Mouse (Mus musculus) A20 (cell line): ENCODE results near the gene Lyrm7.

Experiments
- DNase-seq: peaks from one replicate; pipeline ENCODE4 v3.0.0-alpha.2; 2011; ENCODE audit warnings: low read depth, low spot score

Lyrm7 gene

GRCm38 (mm10) chr11:54845470-54846442 lies 15.0 kb downstream of the Lyrm7 start:
- no peak for DNase-seq

DNA sequence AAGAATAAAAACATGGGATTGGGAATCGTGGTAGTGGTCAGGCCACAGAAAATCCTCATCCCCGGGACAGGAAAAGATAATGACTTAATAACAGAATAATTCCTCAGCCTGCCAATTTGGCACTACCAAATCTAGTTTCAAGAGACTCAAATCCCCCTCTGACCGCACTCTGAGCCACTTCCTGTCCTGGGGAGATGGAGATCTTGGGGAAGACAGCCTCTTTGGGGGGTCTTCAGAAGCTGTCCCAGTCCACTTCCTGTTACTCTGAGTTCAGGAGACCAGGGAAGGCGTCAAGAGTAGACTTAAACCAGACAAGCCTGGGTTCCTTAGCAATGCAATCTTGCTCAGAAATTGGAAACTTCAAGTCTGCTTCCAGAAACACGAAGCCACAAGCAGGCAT lies 15.8 kb downstream of the Lyrm7 start:
- no peak for DNase-seq

DNA sequence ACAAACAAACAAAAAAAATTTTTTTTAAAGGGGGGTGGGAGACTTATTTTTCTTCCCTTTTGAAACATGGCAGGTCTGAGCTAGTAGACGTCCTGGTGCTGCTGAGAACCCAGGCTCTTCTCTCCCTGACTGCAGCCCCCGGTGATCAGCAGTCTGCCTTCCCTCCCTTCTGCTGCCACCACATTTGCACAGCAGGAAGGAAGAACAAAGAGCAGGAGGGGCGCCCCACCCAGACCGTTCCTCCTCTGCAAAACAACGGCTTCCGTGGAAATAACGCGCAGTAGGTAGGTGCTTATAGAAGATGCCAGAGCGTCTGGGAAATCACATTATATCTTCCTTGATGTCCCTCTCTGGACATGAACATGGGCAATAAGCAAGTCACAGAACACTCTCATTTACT lies 16.3 kb downstream of the Lyrm7 start:
- DNase-seq: no peak

GRCm38 (mm10) chr11:54840891-54841290 lies 19.8 kb downstream of the Lyrm7 start:
- DNase-seq: no peak

GRCm38 (mm10) chr11:54839696-54840095 lies 21.0 kb downstream of the Lyrm7 start:
- no peak for DNase-seq

GRCm38 (mm10) chr11:54836106-54836505 lies 24.6 kb downstream of the Lyrm7 start:
- DNase-seq: no peak

DNA sequence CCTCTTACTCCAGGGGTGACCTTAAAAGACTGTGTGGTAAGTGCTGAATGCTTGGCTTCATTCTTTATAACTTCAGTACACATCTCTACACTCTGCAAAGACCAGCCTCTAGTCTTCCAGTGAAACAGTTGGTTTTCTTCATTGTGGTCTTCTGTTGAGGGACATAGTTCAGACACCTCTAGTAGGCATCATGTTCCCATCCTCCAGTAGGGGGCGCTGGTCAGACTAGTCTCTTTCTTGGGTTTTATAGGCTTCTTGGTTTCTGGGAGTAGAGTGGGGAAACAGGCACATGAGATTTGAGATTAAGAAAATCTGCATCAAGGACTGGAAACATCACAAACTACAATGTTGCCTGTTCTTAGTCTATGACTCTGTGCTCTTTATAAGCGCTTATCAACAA lies 26.1 kb downstream of the Lyrm7 start:
- peak; percentile 60 for DNase-seq

DNA sequence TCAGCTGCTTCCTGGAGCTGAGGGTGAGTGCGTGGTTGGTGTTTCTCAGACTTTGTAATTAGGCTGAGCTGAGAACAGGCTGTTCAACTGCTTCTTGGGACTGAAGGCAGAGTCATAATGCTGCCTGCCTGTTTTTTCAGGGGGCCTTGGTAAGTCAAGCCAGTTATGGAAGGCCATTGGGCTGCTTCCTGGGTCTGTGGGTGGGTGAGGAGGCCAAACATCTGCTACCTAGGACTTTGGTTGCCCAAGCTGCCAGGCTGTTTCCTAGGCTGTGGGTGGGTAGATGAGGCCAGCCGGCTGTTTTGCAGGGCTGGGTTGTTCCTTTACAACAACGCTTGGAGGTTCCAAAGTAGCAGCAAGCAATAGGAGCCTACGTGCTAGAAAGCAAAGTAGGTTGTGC lies 26.9 kb downstream of the Lyrm7 start:
- no peak for DNase-seq

GRCm38 (mm10) chr11:54826819-54827218 lies 33.9 kb downstream of the Lyrm7 start:
- no peak for DNase-seq

DNA sequence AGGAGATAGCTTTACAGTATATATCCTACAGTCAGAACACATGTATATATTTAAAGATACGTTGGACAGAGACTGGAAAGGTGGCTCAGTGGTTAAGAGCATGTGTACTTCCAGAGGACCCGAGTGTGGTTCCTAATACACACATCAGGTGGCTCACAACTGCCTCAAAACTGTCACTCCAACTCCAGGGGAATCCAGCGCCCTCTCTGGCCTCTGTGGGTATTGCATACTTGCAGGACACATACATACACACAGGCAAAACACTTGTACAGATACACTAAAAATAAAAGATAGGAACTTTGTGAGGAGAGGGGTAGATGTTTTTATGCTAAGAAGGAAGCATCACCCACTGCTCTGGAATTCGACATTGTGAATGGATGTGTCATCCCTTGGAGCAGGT lies 34.9 kb downstream of the Lyrm7 start:
- no peak for DNase-seq

- no peak for DNase-seq
Measured at GRCm38 (mm10) chr11:54823467-54823866, 37.2 kb downstream of the Lyrm7 start.

- no peak for DNase-seq
Measured at GRCm38 (mm10) chr11:54819489-54819888, 41.2 kb downstream of the Lyrm7 start.

- no peak for DNase-seq
Measured at GRCm38 (mm10) chr11:54817449-54817848, 43.3 kb downstream of the Lyrm7 start.

DNA sequence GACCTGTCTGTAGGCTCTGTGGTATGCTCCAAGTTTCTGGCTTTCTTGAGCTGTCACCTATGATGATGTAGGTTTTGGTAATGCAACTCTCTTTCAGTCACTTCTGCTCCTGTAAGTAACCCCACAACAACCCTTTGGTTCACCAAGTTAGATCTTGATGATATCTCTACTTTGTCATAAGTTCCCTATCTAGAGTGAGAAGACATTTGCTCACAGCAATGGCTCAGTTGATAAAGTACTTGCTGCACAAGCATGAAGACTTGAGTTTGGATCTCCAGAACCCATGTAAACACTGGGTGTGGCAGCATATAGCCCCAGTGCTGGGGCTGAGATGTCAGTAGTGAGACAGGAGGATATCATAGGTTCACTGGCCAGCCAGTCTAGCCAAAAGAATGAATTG lies 45.1 kb downstream of the Lyrm7 start:
- no peak for DNase-seq

DNA sequence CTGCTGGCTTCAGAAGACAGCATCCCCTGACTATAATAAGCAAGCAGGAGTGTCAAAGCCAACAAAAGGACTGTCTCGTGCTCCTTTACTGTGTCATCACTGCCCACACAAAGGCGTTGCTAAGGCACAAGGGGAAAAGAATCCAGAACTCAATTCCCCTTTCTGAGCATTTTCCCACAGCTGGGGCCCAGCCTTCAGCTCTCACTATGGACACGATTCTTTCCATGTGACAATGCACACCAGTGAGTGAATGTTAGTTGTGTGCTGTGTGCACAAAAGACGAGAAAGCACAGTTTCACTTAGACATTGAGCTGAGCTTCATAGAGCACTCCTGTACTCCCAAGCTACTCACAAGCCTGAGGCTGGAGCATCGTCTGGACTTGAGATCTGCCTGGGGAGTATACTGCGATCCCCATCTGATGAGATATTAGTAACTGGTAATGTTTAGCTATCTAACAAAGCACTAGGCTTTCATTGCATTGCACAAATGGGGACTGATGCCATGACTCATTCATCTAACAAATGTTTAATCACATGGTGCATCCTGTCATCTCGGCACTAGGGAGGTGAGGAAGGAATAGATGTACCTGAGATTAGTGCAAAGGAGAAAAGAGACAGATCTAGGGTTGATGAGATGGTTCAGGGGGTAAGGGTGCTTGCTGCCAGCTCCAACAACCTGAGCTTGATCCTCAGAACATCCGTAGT lies 47.8 kb downstream of the Lyrm7 start:
- DNase-seq: no peak

DNA sequence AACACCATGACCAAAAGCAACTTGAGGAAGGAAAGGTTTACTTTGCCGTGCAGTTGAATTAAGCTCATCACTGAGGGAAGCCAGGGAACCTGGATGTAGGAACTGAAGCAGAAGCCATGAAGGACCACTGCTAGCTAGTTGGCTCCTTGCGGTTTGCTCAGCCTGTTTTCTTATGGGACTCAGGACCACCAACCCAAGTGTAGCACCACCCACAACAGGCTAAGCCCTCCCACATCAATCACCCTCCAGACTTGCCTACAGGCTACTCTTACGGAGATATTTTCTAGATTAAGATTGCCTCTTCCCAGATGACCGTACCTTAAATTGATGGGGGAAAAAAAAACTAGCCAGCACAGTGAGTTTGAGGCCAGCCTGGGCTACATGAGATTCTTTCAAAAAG lies 48.4 kb downstream of the Lyrm7 start:
- DNase-seq: no peak

DNA sequence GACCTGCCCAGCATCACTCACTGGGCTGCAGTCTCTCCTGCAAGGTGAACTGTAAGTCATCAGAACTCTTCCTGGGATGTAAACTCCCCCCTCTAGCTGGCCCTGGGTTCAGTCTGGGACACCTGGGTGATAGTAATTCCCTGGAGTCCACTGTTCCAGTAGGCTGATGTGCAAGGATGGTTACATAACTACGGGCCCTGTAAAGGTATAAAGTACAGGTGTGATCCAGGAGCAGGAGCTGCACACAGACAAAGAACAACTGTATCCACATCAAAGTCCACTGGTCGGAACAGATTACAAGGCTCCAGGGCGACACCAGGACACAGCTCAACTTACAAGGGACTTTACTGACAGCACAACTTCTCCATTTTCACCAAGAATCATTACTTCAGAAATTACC lies 49.7 kb downstream of the Lyrm7 start:
- peak; percentile 38 for DNase-seq

DNA sequence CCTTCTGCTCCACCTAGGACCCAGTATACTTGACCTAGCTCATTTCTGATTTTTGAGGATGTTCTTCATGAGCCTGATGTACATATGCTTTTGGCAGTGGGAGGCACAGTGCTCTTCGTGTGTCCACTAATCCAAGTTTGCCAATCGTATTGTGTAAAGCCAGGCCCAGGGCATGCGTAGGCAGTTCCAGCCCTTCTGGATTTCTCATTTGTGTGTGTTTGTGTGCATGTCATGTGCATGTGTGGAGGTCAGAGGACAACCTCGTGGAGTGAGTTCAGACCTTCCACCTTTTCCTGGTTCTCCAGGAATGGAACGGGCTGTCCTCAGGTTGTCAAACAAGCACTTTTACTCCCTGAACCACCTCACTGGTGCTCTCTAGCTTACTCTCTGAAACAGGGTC lies 51.1 kb downstream of the Lyrm7 start:
- DNase-seq: no peak

GRCm38 (mm10) chr11:54808177-54808576 lies 52.5 kb downstream of the Lyrm7 start:
- DNase-seq: peak; percentile 88

DNA sequence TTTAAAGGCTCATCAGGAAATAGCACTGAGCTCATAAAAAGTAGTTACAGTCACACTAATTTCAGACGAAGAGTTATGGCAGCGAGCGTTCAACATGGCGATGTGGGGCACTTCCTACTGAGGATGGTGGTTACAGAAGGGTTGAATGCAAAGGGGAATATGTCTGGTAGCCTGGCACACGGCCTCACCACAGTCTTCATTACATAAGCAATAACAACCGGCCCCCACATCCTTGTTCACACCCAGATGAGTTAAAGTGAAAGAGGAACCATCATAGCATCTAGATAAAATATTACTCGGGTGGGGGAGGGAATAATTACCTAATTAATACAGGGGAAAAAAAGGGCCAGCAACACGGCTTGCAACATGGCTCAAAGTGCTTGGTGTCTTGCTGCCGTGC lies 53.0 kb downstream of the Lyrm7 start:
- DNase-seq: peak; percentile 93

DNA sequence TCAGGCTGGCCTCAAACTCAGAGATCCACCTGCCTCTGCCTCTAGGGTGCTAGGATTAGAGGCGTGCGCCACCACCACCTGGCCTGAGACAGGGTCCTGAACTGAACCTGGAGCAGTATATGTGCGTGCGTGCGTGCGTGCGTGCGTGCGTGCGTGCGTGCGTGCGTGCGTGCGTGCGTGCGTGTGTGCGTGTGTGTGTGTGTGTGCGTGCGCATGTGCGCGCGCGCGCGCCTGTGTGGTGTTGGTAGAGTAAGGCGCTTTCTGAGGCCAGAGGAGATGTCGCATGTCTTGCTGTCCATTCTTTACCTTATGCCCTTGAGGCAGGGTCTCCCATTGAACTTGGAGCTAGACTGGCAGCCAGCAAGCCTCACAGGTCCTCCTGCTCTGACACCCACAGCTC lies 53.8 kb downstream of the Lyrm7 start:
- DNase-seq: no peak

DNA sequence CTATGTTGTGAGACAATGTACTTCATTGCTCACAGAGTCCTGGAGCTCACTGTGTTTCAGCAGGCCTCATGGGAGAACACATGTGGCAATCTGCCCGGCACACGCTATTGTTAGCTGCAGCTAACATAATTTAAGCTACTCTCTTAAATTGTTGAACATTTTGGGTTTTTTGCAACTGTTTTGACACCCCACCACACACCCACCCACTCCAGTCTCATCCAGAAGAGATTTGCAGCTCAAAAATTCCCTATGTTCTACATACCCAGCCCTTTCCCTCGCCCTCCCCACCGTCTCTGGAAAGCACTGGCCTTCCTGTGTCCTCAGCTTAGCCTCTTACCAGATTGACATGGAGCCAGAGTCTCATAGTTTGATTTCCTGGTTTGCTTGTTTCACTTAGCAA lies 55.5 kb downstream of the Lyrm7 start:
- DNase-seq: no peak

DNA sequence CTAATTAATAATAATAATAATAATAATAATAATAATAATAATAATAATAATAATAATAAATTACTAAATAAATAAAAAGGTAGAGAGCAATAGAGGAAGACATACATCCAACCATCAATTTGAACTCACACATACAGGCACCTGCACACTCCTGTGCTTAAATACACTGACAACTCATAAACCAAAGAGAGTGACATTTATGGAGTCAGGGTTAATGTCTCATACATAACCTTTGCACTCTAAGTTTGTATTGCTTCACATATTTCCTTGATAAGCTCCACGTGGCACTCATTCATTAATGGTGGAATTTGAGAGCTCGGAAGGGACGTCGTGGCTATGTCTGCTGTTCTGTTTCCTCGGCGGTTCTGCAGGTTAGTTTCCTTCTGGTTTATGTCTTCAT lies 58.1 kb downstream of the Lyrm7 start:
- DNase-seq: no peak
